Mouse (Mus musculus) 416B (cell line): ENCODE results near the gene Impdh1.

Experiments
- DNase-seq: peaks from one replicate; pipeline ENCODE4 v3.0.0; 2011; ENCODE audit warnings: low read depth

The Impdh1 gene

DNA sequence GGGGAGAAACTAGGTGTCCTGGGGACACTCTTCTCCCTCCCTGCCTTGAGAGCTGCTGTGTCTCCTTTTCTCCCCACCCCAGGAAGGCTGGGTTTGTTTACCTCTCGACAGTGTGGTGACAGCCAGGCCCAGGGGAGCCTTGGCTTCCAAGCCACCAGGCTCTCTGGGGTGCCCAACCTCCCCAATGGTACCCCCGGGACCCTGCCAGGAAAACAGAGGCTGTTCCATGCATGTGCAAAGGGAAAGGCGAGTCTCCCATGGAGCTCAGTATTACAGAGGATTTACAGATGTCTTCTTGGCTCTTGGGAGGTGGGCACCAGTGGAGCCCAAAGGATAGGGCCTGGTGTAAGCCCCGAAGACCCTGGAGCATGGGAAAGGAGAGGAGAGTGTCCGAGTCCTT is 2.7 kb downstream of the Impdh1 start:
- DNase-seq: no peak

DNA sequence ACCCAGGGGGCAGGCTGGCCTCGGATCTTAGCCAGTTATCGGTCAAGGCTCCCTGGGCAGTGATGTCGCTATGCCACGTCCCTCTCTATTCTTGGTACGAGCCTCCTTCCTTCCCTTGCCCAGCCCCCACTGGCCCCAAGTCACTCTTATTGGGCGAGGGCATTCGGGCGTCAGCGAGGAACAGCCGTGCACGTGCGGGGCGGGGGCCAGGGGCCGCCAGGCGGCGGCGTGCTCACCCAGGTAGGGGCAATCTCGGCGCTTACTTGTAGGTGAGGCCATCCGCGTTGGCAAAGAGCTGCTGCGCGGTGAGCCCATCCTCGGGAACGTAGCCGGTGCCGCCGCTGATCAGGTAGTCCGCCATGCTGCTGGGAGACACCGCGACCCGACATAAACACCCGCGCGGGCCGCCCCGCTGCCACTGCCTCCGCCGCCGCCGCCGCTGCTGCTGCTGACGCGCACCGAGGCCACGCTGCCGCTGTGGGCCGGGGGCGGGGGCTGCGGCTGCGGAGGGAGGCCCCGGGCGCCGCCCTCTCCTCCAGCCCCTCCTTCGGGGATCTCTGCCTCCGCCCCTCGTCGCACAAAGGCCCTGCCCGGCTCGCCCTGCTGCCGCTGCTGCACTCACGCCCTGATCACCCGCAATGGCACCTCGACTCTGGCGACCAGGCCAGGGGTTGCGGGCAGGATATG is 4.2 kb downstream of the Impdh1 start:
- DNase-seq: peak; percentile 92

DNA sequence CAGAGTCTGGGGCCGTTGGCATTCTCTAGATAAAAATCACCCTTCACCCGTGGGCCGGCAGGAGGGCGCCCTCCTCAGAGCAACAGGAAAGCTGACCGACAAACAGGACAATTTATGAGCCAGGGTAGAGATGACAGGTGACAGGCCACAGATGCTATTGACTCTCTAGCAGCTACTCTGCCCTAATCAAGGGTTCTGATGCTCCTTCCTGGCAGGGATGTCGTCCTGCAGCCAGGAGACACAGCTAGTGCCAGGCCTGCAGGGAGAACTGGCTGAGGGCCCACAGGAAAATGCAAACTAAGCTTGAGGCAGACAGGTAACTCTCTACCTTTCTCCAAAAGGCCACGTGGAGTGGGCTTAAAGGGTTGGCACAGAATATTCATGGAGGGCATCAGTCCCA is 5.0 kb downstream of the Impdh1 start:
- DNase-seq: peak; percentile 50

DNA sequence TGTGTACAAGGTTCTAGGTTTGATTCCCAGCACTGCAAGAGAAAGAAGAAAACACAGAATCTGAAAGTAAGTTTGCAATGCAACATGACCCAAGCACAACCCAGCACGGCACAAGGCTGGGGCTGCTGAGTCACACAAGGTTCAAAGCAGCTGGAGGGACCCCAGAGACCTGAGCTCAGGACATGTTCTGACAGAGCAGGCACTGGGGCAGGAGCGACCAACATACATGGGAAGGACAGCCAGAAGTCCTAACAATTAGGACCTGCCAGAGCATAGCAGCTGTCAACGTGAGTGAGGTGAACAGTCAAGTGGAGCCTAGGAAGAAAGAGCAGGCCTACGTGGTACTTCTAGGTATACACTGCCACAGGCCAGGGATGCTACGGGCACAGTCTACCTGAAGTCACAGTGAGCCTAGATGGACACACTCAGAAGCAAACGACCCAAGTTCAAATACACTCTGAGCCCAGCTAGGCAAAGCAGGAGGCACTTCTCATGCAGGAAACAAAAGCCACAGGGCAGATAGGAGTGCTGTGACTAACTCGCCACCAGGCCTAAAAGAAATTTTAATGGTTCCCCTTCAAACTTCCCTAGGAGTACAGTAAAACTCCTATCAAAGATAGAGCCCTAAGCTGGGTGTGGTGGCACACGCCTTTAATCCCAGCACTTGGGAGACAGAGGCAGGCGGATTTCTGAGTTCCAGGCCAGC is 5.8 kb downstream of the Impdh1 start:
- peak; percentile 69 for DNase-seq

DNA sequence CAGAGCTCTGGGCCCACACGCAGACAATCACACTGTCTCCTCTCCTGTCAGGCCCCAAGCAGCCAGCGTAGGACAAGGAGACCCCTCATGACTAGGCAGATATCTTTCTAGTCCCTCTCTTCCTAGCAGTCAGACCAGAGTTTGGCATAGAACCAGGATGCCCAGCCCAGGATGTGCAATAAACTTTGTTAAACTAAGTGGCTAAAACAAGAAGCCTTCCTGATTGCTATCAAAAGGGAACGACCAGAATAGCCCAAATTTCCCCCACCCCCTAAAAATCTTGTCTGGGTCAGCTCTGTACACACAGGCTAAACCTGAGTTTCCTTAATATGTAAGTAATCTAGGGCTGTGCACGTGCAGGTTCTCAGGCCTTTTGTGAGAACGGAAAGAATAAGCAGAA is 8.0 kb downstream of the Impdh1 start:
- peak; percentile 48 for DNase-seq

DNA sequence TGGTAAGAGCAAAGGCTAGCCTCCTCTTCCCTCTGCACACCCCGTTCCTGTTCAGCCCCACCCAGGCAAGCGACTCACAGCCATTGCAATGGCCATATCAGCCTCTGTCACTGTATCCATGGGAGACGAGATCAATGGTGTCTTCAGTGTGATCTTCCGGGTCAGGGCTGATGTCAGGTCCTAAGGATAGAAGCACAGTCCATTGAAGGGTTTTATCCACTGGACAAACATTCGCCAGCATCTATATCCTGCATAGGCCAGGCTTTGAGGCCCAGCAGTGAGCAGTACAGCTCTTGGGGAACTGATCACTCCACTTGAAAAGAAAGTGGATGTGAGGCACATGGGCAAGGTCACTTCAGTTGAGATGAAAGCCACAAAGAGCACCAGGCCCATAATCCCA is 9.1 kb downstream of the Impdh1 start:
- DNase-seq: no peak

DNA sequence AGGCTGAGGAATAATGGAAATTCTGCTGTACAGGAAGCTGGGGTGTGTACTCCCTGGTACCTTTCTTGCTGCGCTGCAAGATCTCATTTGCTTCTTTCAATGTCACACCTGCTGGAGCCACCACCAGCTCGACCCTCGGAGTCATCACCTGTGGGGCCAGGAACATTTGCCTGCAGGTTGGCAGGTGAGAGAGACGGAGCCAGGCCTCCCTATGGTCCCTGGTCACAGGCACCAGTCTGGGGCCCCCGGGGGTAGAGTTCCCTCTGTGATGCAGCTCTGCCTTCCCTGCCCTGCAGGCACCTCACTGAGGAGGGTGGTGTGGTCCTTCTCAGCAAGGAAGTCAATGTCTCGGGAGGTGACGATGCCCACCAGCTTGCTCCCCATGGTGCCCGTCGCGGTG is 10.2 kb downstream of the Impdh1 start:
- DNase-seq: no peak

DNA sequence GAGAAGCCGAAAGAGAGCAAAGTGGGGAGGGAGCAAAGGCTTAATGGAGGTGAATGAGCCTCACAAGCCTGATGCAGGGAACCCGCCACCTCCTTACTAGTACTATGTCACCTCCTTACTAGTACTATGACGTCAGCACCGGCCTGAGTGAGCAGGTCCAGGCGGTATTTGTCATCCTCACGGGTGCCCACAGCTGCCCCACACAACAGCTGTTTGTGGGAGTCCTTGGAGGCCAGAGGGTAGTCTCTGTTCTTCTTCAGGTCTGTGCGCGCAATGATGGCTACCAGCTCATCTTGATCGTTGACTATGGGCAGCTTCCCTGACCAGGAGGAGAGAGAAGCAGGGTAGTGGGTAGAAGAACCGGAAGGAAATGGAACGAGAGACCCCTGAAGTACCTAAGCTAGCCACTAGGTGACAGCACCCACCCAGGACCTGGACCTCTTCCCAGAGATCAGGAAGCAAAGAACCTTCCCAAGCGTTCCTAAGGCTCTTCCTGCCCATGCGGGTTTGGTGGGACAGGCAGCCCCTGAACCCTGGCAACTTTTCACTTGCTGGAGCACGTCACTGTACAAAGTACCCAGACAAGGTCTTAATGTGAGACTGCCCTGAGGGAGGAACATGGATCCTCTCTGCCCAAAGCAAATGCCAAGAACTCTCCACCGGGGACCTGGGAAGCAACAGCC is 11.1 kb downstream of the Impdh1 start:
- DNase-seq: no peak

DNA sequence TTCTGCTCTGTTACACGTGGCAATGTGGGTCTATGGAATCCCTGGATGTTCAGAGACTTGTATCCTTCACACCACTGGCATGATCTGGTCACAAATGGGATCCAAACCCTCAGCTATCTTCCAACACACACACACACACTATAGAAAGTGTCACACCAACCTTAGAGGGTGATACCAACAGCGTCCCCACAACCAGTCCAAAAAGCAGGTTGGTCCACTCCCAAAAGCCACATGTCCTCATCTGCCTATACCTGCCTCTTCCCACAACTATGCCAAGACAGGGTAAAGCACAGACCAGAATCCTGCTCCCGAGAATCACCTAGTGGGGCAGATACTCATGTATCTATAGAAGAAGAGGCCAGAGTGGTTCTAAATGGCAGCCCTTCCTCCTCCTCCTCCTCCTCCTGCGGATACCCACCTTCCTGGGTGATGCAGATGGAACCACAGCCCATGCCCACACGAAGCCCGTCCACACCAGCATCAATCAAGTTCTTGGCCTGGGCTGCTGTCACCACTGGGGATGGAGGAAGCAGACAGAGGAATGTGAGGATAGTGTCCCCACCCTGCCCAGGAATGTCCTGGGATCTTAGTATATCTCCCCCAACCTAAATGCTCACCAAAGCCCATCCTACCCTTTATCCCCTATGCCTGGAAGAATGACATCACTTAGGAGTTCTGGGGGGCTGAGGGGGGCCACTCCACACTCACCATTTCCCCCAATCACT is 12.1 kb downstream of the Impdh1 start:
- no peak for DNase-seq

DNA sequence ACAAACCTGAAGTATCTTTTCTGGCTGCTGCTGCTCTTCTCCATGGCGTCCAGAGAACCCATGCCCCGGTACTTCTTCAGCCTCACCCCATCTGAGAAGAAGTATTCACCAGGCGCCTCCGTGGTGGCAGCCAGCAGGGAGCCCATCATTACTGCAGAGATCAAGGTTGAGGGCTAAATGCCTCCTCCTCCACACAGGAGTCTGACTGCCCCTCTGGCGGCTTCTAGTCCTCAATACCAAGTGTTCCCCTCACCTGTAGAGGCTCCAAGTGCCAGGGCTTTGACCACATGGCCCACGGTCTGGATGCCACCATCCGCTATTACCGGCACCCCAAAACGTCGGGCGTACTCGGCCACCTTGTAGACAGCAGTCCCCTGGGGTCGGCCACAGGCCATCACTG is 13.1 kb downstream of the Impdh1 start:
- DNase-seq: no peak

DNA sequence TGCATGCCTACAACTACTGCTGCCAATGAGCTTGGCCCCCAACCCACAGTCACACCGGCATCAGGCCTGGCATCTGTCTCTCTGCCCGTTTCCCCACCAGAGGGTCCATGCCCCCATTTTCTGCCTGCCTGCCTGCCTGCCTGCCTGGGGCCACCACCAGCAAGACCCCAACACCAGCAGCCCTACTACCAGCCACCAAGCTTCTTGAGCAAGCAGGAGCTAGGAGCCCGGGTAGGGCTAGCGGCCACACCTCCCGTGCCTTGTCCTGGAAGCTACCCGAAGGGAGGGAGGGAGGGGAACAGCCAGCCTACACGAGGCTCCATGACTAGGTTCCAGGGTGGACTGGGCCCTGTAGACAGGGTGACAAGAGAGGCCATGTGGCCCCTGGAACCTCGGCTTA is 14.2 kb downstream of the Impdh1 start:
- DNase-seq: no peak

DNA sequence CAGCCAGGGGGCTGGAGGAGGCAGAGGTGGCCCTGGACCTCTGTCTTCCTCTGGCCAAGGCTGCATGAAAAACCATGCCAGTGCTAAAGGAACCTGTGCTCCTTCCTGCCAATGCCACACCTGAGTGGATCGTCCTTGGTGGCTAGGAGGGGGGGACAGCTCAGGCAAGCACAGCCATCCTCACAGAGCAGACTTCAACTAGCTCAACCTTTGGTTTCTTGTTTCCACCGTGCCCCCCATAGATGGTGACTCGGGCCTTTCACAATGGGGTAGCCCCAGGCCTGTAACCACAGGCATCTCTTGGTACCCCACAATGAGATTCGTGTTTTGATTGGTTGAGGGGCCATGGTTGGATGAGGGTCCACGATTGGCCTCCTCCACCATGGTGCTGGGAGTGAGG is 14.8 kb downstream of the Impdh1 start:
- no peak for DNase-seq

DNA sequence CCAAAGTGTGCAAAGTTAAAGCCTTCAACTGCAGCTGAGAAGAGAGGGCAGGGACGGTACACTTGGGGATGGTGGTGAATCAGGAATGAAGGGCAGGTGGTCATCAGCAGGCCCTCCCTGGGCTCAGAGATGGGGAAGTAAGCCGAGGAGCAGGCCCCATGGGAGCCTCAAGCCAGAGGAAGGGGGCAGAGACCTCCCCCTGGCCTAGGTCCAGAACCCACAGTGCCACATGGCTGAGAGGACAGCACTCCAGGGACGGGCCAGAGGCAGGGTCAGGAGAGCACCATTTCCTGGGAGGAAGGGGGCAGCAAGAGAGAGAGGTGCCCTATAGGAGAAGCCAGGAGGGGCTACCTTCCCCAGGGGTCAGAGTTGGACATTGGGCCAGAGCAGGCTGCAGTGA is 15.7 kb downstream of the Impdh1 start:
- DNase-seq: no peak

DNA sequence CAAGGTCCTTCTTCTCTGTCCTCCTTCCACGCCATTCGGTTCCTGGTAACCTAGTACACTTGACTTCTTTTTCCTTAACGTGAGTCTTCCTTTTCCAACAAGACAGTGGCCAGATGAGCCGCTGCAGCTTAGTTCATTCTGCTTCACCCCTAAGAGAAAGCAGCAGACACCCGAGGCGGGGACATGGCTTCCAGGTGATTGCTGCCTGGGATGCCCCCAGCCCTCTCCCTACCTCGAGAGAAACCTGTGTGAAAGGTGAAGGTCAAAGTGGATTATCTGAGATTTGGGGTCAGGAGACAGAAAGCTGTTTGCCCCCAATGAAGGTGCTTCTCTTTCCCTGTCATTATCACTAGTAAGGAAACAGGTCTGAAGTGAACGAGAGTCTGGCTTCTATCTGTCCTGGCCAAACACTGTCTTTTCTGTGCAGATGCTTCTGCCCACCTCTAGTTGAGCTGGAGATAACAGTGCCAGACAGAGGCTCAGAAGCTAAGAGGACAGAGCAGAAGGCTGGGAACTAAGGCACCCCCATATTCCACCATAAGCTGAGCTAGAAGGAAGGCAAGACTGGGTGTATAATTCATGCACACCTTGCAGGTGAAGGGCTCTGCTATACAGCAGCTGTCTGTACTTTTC is 16.8 kb downstream of the Impdh1 start:
- no peak for DNase-seq

DNA sequence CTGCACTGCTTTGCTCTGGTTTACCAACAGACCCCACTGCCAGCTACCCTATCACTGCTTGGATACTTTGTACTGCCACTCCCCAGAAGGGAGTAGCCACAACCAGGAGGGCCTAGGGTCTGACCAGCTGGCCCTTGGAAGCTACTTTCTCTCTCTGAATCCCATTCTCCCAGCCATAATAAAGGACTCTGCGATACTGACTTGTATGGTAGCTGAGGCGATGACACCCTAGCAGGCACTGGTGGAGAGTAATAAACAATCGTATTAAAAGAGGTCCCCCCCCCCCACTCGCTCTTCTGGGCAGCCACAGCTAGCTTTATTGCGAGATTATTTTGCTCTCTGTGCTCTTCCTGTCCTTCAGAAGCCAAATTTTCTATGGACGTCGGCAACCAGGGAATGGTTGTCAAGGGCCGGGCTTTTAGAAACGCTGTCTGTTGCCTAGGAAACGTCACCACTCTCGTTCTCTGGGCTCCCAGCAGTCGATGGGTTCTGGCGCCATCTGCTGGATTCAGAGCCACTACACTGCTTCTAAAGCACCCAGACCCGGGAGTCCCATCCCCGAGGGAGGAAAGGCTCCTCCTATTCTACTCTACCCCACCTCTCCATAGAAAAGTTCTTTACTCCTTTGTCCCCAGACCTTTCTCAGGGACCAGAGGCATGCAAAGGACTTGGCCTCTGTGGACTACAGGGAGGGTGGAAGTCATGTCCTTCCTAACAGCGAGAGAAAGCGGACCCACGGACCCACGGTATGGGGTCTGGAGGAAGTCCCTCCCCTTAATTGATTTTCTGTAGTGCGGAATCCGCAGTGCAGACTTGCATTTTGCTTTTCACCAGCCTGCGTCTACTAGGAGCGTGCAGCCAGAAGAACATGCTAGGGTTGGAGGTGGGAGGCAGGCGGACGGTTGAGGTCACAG is 17.6 kb downstream of the Impdh1 start:
- peak; percentile 84 for DNase-seq

DNA sequence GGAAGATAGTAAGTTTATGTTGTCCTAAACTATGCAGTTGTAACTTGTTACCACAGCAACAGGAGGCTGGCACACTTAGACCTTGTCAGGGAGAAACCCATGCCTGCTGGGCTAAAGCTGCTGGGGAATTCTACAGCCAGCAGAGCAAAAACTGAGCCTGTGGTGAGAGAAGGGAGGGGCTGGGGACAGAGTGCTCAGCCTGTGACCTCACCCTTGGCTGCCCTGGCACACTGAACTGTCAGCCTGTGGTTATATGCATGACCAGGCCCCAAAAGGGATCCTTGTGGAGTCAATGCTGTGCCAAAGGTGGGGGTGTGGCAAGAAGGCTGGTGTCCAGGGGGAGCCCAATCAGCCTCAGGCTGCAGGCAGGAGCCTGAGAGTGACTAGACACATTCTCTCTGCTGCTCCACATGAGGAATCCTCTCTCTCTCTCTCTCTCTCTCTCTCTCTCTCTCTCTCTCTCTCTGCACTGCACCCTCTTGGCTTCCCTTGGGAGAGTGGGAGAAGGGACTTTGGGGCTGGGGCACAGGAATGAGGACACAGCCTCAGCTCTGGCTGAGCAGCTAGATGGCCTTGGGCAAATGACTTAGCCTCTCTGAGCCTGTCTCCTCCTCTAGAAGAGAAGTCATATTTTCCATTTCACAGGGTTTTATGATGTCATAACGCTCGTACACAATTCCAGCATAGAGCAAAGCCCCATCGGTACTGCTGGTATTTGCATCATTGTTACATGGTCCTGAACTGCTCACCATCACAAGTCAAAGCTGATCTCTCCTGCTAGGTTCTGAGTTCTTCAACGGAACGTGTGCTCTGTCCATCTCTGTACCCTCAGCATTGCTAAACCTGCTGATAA is 20.1 kb downstream of the Impdh1 start:
- DNase-seq: peak; percentile 68

DNA sequence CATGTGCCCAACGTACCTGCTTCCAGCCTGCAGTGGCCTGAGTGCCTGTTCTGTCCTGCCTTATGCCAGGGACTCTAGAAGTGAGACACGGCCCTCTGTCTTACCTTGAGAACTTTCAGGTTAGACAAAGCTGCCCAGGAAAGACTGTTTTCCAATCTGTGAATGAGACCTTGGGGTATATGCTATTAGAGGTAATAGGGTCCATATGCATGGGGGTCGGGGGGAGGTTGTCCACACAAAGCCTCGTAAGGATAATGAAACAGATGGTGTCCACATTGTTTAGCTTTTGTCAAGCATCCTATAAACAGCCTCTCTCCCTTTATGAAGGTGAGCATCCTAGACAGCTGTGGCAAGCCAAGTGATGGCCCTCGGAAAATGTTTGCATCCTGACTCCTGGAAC is 21.0 kb downstream of the Impdh1 start:
- DNase-seq: no peak

DNA sequence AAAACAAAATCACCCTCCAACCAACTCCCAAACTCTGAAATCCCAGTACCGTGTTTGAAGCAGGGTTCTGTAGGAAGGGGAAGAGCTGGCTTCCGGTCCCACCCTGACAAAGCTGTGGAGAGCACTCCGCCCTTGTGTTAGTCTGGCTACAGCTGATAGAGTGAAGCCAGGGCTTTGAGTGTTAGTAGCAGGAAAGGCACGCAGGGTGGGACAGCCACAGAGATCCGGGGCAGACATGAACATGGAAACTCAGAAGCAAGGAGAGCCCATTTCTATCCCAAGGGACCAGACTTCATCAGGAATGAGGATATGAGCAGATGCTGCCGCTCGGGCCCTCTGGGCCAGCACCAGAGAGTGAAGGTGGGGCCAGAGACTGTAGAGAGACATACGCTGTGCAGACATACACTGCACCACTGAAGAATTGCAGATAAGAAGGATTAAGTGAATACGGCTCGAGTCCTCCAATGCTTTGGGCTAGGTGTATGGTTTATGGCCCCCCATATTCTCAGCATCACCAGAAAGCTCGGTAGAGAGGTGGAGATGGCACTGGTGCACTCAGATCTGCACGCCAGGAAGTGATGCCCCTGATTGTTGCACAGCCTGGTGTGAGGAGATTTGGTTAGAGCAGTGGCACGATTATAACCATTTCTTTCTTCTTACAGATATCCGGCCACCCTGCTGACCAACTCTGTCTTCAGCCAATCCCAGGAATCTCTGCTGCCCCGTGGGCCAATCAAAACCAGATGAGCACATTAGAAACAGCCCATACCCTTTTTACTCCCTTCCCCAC is 22.0 kb downstream of the Impdh1 start:
- DNase-seq: no peak

DNA sequence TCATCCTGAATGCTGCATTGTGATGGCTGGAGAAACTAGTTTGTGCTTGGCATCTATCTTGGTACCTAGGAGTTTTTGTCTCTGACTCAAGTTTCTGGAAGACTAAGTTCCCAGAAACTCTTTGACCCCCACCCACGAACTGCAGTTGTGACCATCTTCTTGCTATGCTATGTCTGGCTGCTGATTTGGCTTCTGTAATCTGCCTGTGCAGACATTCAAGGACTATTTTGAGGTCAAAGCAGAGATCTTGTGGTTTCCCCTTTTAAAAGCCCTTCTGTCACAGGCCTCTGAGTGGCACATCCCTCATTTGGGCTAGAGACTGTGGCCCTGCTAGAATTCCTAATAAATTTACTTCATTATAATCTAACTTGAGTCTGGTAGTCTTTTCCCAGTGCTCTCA is 28.2 kb downstream of the Impdh1 start:
- DNase-seq: peak; percentile 77
